Mouse (Mus musculus) hindbrain, embryonic 14.5 days (tissue): ENCODE results near the gene Cnfn. TPM values are rescaled to one million over a fixed set of nuclear protein-coding genes. Genes with fewer than 3 reads are reported as not detected.
A peak's percentile ranks its signal among the peaks of the same experiment; 100 is the strongest.
"Not testable (repeated sequence)": the region's sequence is repeated elsewhere in the genome, so short reads cannot be mapped to it uniquely, and the experiment has no call there.

ENCODE experiments used
- ATAC-seq: fragments of 200-750 bp; cut with Nextera tagmentation; 2 replicates; pipeline ENCODE4 v1.8.0; 2017; ENCODE audit warnings: moderate number of reproducible peaks, mild to moderate bottlenecking, moderate TSS enrichment, moderate library complexity; ENCODE audit not compliant: low FRiP score
- DNase-seq: peaks from one replicate; pipeline ENCODE4 v3.0.0-alpha.2; 2015; ENCODE audit warnings: low spot score
- H3K27ac ChIP-seq: fragments of 300-500 bp; sonication (generic); 2 replicates; pipeline ENCODE4 v1.5.1; 2014; ENCODE audit warnings: mild to moderate bottlenecking, moderate library complexity
- H3K27me3 ChIP-seq: fragments of 300-500 bp; sonication (generic); 2 replicates; pipeline ENCODE4 v1.6.1; 2014; ENCODE audit warnings: mild to moderate bottlenecking, low read length, mixed read lengths; ENCODE audit not compliant: control insufficient read depth, insufficient read depth
- H3K36me3 ChIP-seq: fragments of 300-500 bp; sonication (generic); replicated peaks from 2 replicates; pipeline ENCODE4 v1.6.1; 2014; ENCODE audit not compliant: control insufficient read depth, insufficient read depth
- H3K4me1 ChIP-seq: fragments of 300-500 bp; sonication (generic); replicated peaks from 2 replicates; pipeline ENCODE4 v1.6.1; 2014; ENCODE audit warnings: antibody characterized with exemption, low read length, mixed read lengths; ENCODE audit not compliant: control insufficient read depth, insufficient read depth
- H3K4me2 ChIP-seq: fragments of 300-500 bp; sonication (generic); replicated peaks from 2 replicates; pipeline ENCODE4 v1.6.1; 2014; ENCODE audit warnings: mild to moderate bottlenecking, moderate library complexity
- H3K4me3 ChIP-seq: fragments of 300-500 bp; sonication (generic); replicated peaks from 2 replicates; pipeline ENCODE4 v1.5.1; 2014; ENCODE audit warnings: mild to moderate bottlenecking, low read length
- H3K9ac ChIP-seq: fragments of 300-500 bp; sonication (generic); 2 replicates; pipeline ENCODE4 v1.6.1; 2014
- H3K9me3 ChIP-seq: fragments of 300-500 bp; sonication (generic); 2 replicates; pipeline ENCODE4 v1.6.1; 2016; ENCODE audit warnings: low read length; ENCODE audit not compliant: control insufficient read depth
- WGBS: fragments of 180-500 bp; shearing (Covaris S2); extraction: QIAGEN DNeasy Blood & Tissue Kit; methylation state at CpG from one replicate; pipeline ENCODE4 v1.1.7; 2014; 5-methylcytosine and 5-hydroxymethylcytosine counted together
- polyA plus RNA-seq: library from polyadenylated mRNA; unstranded; fragments of >200 nt; fragmentation: Nextera tagmentation; extraction: Ambion mirVana; gene quantifications from 2 replicates; pipeline ENCODE4 v1.2.1, GENCODE M21; 2014

The Cnfn gene
- polyA plus RNA-seq, 1 experiment from 2014 or later = not detected

GRCm38 (mm10) chr7:25341000-25341784 lies 28.3 kb downstream of the Cnfn start:
- Histone ChIP-seq H3K27me3 (no peaks in the 10 kb centered on the region), H3K9me3 (no peaks in the 10 kb centered on the region), H3K27ac (no peak overlapping the region), H3K36me3 (peaks cover 72% of the 10 kb centered on the region), H3K4me1 (no peaks in the 10 kb centered on the region; the same call in 1 of the 2 replicates), H3K9ac (no peak overlapping the region), H3K4me2 (no peak overlapping the region), H3K4me3 (no peak overlapping the region)
- 0 out of 2 replicates have a peak, but pooled peaks have one; percentile 18 for ATAC-seq
- WGBS = 70% methylated on average over 20 of the region's 20 CpGs
- DNase-seq = no peak

DNA sequence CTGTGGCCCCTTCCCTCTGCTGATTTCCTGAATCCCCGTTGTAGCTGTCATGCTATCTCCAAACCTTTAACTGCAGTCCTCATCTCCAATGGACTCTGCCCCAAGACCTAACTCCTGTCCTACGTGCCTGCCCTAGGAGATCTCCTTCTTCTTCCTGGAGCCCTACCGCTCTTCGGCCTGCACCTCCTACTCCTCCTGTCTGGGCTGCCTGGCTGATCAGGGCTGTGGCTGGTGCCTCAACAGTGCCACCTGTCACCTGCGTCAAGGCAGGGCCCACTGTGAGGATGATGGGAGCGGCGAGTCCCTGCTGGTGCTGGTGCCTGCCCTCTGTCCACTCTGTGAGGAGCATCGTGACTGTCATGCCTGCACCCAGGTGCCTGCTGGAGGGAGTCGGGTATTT lies 30.2 kb downstream of the Cnfn start:
- ATAC-seq (no peak), DNase-seq (no peak)
- no peak overlapping the region for H3K4me3 ChIP-seq
- H3K27me3 ChIP-seq = no peaks in the 10 kb centered on the region
- no peak overlapping the region for H3K9ac ChIP-seq
- no peaks in the 10 kb centered on the region for H3K9me3 ChIP-seq
- no peak overlapping the region for H3K27ac ChIP-seq
- no peak overlapping the region for H3K4me2 ChIP-seq
- peaks cover 76% of the 10 kb centered on the region for H3K36me3 ChIP-seq
- no peaks in the 10 kb centered on the region; the same call in 1 of the 2 replicates for H3K4me1 ChIP-seq
- 91% methylated on average over 9 of the region's 9 CpGs for WGBS

- DNase-seq (no peak), ATAC-seq (no peak)
- no peak overlapping the region for H3K4me2 ChIP-seq
- H3K4me1 ChIP-seq = no peaks in the 10 kb centered on the region
- no peak overlapping the region for H3K9ac ChIP-seq
- 86% methylated on average over 12 of the region's 12 CpGs for WGBS
- H3K36me3 ChIP-seq = peaks cover 65% of the 10 kb centered on the region
- no peak overlapping the region for H3K27ac ChIP-seq
- H3K9me3 ChIP-seq = no peaks in the 10 kb centered on the region
- H3K4me3 ChIP-seq = no peak overlapping the region
- no peaks in the 10 kb centered on the region for H3K27me3 ChIP-seq
Measured at GRCm38 (mm10) chr7:25334472-25334871, 35.1 kb downstream of the Cnfn start.

DNA sequence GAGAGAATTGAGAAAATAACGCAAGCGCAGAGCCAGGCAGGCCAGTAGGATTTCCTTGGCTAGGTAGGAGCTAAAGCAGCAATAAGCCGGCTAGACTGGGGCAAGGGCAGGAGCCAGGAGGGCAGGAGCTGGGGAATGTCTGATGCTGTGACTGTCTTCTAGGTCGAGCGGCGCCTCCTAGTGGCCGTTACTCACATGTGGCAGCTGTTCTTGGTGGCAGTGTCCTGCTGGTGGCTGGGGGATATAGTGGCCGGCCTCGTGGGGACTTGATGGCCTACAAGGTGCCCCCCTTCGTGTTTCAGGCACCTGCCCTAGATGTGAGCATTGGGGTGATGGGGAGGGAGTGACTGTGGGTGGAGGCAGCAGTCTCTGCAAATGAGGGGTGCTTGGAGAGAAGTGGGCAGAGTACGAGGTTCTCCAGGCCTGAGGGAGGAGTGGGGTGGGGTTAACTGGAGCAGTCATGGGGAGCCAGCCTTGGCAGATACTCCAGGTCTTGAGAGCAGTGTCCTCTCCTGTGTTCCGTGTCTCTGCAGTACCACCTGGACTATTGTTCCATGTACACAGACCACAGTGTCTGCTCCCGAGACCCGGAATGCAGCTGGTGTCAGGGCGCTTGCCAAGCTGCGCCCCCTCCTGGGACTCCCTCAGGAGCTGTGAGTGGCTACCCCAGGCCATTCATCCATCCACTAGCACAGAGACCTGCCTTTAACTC lies 35.8 kb downstream of the Cnfn start:
- 39% methylated on average over 16 of the region's 16 CpGs for WGBS
- Histone ChIP-seq H3K27me3 (no peaks in the 10 kb centered on the region), H3K4me1 (no peaks in the 10 kb centered on the region), H3K4me3 (no peak overlapping the region), H3K27ac (no peak overlapping the region), H3K9ac (no peak overlapping the region), H3K36me3 (peaks cover 62% of the 10 kb centered on the region), H3K9me3 (no peaks in the 10 kb centered on the region), H3K4me2 (no peak overlapping the region)
- DNase-seq = peak; percentile 58
- no peak for ATAC-seq

DNA sequence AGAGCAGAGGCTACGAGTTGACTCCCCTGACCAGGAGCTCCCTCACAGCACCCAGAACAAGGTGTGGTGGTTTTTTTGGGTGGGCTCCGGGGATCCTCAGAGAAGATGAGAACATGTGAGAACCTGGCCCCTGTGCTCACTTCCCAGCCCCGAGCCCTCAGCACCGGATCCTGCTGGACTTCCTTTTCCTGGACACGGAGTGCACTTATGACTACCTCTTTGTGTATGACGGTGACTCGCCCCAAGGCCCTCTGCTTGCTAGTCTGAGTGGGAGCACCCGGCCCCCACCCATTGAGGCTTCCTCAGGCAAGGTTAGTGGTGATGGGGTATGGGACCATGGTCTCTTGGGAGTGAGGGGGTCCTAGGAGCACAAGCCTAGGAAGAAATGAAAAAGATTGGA lies 43.3 kb downstream of the Cnfn start:
- H3K9ac ChIP-seq = no peak overlapping the region

GRCm38 (mm10) chr7:25325431-25325830 lies 44.1 kb downstream of the Cnfn start:
- H3K36me3 ChIP-seq = peaks cover 25% of the 10 kb centered on the region
- H3K4me3 ChIP-seq, H3K27me3 ChIP-seq, H3K9ac ChIP-seq, H3K27ac ChIP-seq, DNase-seq, H3K4me2 ChIP-seq, ATAC-seq, H3K9me3 ChIP-seq, H3K4me1 ChIP-seq: not testable (repeated sequence)
- WGBS = 91% methylated on average over 5 of the region's 6 CpGs

More for the DNA sequence above, 43.3 kb downstream of the Cnfn start:
- Histone ChIP-seq H3K36me3 (peaks cover 33% of the 10 kb centered on the region), H3K27ac (no peak overlapping the region), H3K4me1 (peaks cover 9% of the 10 kb centered on the region), H3K4me3 (no peak overlapping the region), H3K27me3 (no peaks in the 10 kb centered on the region), H3K4me2 (no peak overlapping the region), H3K9me3 (no peaks in the 10 kb centered on the region)
- DNase-seq (no peak), ATAC-seq (no peak)
- WGBS = 94% methylated on average over 8 of the region's 8 CpGs

DNA sequence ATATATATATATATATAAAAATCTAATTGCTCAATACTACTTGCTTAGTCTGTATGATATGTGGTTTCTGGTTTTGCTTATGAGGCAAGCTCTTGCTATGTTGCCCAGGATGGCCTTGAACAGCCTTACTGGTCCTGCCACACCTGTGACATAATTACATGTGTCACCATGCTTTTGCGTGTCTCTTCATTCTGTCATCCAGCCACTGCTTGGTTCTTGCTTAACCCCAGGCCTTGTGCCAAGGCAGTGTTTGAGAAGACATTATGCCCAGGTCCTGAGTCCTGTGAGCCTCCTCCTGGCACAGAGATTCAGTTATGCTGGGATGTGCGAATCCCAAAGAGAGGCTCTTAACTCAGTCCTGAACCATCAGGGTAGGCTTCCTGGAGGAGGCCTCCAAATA lies 46.3 kb downstream of the Cnfn start:
- H3K9ac ChIP-seq = no peak overlapping the region
- H3K4me1 ChIP-seq = peaks cover 19% of the 10 kb centered on the region
- peaks cover 9% of the 10 kb centered on the region for H3K36me3 ChIP-seq
- H3K4me3 ChIP-seq = no peak overlapping the region
- no peak overlapping the region for H3K4me2 ChIP-seq
- no peak overlapping the region for H3K27ac ChIP-seq
- DNase-seq (no peak), ATAC-seq (no peak)
- no peaks in the 10 kb centered on the region for H3K9me3 ChIP-seq
- WGBS = 97% methylated on average over 2 of the region's 2 CpGs
- H3K27me3 ChIP-seq = no peaks in the 10 kb centered on the region

DNA sequence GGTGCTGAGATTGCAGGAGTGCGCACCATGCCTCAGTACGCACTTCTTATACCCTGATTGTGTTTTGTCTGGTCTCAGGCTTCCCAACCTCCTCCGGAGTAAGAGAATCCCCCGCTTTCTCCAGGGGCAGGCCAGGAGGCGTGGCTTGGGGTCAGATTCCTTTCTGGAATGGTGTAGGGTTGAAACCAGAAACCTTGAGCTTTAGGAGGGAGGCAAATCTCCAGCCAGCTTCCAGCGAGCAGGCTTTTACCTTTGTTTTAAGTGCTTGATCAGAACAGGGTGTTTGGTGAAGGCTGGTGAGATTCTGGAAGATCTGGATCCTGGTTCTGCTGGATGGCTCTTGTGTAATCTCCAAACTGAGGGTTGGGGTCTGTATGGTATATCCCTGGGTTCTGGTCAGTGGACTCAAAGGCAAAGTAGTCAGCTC lies 47.5 kb downstream of the Cnfn start:
- Histone ChIP-seq H3K9ac (no peak overlapping the region), H3K4me2 (no peak overlapping the region; the same call in 1 of the 2 replicates), H3K4me3 (no peak overlapping the region), H3K27me3 (no peaks in the 10 kb centered on the region), H3K9me3 (no peaks in the 10 kb centered on the region), H3K27ac (0 out of 2 replicates have a peak overlapping the region, but pooled peaks have one; percentile 32), H3K36me3 (no peaks in the 10 kb centered on the region), H3K4me1 (peaks cover 29% of the 10 kb centered on the region)
- no peak for DNase-seq
- 14% methylated on average over 6 of the region's 6 CpGs for WGBS
- no peak for ATAC-seq
